Mouse (Mus musculus): ENCODE data around the gene Hoxa6.

GRCm38 (mm10) chr6:52220003-52220864, 11.7 kb upstream of the Hoxa6 start:
- TF ChIP-seq CTCF (IDR thresholded peaks at IDR 0.05; ENCODE audit: low read depth, low read length) (no peak), GATA2 (IDR thresholded peaks at IDR 0.05; ENCODE audit: borderline replicate concordance, low read depth, low read length) (no peak), POLR2AphosphoS5 (IDR thresholded peaks at IDR 0.05; ENCODE audit: insufficient replicate concordance, low read depth, low read length) (no peak), GATA1 (IDR thresholded peaks at IDR 0.05; ENCODE audit: borderline replicate concordance, low read length) (no peak), TAL1 (conservative IDR thresholded peaks at IDR 0.05; ENCODE audit: low read depth, low read length) (no peak)
